Mouse (Mus musculus): Measurements from ENCODE around the gene Slc26a11.
"Not testable (repeated sequence)": the region's sequence is repeated elsewhere in the genome, so short reads cannot be mapped to it uniquely, and the experiment has no call there.

The Slc26a11 gene

GRCm38 (mm10) chr11:119362769-119363533 lies 7.6 kb downstream of the Slc26a11 start:
- DNase-seq = no peak

GRCm38 (mm10) chr11:119363534-119364145 lies 8.3 kb downstream of the Slc26a11 start:
- DNase-seq = peak; percentile 31

- DNase-seq = no peak
Observed at GRCm38 (mm10) chr11:119375425-119375824, 20.1 kb downstream of the Slc26a11 start.

GRCm38 (mm10) chr11:119377326-119377725 lies 22.0 kb downstream of the Slc26a11 start:
- no peak for DNase-seq

GRCm38 (mm10) chr11:119378551-119378950 lies 23.2 kb downstream of the Slc26a11 start:
- DNase-seq = no peak

DNA sequence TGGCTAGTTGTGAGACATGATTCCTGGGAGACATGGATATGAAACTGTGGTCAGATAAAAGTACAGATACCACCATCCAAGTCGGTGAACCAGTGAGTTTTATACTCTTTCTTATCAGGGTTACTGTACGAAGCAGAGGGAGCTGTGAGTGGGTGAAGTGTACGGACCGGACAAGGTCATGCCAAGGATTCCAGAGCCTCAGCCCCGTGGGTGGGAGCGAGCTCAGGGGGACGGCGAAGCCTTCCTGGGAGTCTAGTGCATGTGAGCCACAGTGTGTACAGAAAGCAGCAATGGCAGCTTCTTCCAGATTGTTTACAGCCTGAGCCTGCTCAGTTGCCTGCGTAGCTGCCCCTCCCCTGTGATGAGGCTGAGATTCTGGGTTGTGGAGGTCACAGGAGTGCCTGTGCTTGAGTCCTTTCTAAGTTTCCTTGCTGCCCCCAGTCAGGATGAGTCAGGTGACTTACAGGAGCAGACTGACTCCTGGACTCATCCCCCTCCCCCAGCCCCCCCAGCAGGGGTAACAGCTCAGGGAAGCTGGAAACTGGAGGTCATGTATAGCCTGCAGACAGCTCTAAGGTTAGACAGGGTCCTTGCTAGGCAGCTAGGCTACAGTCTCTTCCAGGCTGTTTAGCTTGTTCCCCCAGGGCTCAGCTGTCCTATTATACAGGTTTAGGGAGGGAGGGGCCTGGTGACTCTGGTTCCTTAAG lies 26.4 kb downstream of the Slc26a11 start:
- no peak for DNase-seq

DNA sequence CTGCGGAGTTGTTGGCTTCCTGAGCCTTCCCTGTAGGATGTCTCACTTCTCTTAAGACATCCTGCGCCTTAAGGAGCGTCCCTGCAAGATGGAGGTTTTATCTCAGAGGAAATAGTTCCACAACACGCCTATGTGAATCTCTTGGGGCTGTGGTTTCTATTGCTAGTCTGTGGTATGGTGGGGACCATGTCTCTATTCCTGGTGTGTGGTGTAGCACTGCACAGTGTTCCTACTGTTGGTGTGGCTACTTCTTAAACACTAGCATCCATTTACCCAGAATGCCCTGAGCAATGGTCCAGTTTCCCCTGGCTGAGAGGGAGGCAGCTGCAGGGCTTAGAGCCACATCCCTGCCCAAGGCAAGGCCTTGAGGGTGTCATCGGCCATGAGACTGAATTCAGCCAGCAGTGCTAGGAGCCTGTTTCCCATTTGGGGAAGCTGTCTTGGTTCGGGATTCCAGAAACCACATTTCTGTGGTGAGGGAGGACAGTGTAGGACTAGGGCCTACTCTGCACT lies 27.0 kb downstream of the Slc26a11 start:
- no peak for DNase-seq

DNA sequence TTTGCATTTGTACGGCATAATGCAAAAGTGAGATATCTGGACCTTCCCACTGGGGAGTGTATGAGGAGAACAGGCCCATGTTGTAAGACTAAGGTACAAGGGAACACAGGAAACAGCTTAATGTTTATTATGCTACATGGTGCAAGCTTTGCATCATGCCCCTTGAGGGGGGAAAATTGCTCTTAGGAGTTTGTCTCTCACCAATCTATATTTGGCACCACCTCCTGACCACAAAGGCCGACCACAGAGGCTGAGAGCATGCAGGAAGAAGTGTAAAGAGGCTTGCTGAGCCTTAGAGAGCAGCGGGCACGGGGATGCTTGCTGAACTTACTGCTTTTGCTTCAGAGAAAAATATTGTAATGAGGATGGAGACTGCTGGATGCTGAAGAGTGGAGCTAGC lies 29.5 kb downstream of the Slc26a11 start:
- DNase-seq = no peak

GRCm38 (mm10) chr11:119386306-119386705 lies 30.9 kb downstream of the Slc26a11 start:
- no peak for DNase-seq

- not testable (repeated sequence) for DNase-seq
Observed at GRCm38 (mm10) chr11:119387273-119387672, 31.9 kb downstream of the Slc26a11 start.

- DNase-seq = peak; percentile 37
Observed at GRCm38 (mm10) chr11:119389851-119390270, 34.5 kb downstream of the Slc26a11 start.

GRCm38 (mm10) chr11:119390271-119391231 lies 35.2 kb downstream of the Slc26a11 start:
- peak; percentile 52 for DNase-seq

DNA sequence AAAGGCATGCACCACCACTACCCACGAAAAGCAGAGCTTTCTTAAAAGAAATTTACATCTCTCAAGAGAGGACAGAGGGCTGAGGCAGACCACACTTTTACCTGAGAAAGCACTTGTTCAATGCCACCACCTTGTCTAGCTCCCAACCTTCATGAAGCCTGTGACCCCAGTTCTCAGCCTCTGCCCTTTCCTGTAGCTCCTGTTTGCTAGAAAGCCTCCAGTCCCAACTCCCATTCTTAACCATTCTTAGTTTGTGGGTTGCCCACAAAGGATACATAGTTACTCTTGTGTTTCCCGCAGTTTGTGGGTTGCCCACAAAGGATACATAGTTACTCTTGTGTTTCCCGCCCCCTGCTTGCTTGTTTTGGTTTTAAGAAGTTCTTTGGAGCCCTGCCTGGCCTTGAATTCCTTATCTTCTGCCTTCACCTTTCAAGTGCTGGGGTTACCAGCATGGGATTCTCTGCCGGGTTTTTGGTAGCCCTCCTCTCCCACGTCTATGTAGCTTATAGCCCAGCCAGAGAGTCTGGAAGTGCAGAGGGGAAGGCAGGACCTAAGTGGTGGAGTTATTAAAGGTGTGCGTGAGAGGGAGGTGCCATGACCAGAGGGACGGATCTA lies 36.1 kb downstream of the Slc26a11 start:
- DNase-seq = no peak

DNA sequence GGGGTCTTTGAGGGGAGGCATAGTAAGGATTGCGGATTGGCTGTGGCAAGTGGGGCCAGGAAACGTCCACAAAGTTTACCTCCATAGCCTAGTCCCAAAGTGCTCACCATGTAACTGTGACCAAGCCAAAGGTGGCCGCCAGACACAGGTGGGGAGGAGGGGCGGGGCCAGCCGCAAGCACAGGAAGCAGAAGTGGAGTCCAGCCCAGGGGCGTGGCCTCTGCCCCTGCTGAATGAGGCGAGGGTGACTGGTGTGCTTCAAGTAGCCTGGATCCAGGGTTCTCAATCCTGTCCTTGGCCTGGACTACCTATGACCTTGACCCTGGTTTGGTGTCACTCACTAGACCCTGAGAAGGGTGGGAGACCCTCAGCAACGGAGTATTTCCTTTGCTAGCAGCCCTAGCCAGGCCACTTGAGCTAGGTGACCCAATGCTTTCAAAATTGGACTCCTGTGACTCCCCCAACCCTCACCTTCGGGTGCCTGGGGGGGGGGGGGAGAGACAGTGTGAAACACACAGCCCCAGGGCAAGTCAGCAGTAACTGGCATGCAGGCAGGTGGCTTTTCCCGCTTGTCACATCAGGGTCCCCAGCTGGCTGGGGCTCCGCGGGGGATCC lies 36.8 kb downstream of the Slc26a11 start:
- DNase-seq = peak; percentile 29

- DNase-seq = peak; percentile 25
Observed at GRCm38 (mm10) chr11:119392800-119393482, 37.6 kb downstream of the Slc26a11 start, which contains the start of gene Rnf213. TSS of gene Rnf213 (plus strand) at chr11:119393100.

DNA sequence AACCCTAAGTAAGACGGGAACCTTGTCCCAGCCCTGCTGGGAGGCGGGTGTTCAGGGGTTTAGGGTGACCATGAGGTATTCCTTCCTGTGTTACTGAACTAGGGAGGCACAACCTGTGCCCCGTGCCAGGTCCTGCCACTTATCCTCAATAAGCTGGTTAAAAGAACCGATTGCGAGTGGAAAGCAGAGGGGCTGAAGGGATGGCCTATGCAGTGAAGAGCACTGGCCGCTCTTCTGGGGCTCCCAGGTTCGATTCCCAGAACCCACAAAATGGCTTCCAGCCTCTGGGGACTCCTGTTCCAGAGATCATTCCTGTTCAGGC lies 38.1 kb downstream of the Slc26a11 start:
- no peak for DNase-seq

DNA sequence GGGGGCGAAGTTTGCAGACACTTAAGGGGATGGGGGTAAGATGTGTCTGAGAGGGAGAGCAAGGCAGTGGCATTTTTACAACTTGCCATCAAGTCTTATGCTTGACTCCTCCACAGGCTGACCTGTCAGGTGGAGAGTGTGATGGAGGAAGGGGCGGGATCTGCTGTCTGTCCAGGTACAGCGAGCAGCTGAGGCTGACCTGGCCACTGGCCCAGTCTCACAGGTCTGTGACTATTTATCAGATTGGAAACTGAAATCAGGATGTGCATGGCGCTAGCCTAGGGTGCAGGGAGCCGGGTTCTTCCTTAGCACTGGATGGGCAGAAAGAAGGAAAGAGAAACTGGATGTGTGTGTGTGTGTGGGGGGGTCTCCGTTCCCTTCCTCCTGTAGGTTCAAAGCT lies 38.9 kb downstream of the Slc26a11 start:
- DNase-seq = no peak

- no peak for DNase-seq
Observed at GRCm38 (mm10) chr11:119395394-119395793, 40.0 kb downstream of the Slc26a11 start.

- DNase-seq = no peak
Observed at GRCm38 (mm10) chr11:119395931-119396330, 40.6 kb downstream of the Slc26a11 start.

GRCm38 (mm10) chr11:119396461-119396860 lies 41.1 kb downstream of the Slc26a11 start:
- no peak for DNase-seq
